Mouse (Mus musculus) hindbrain, postnatal 0 days (tissue): ENCODE measurements around the gene Il10rb. TPM values are rescaled to one million over a fixed set of nuclear protein-coding genes. Genes with fewer than 3 reads are reported as not detected.
"Not testable (repeated sequence)": the region's sequence is repeated elsewhere in the genome, so short reads cannot be mapped to it uniquely, and the experiment has no call there.

Source experiments
- ATAC-seq: fragments of 200-750 bp; cut with Nextera tagmentation; 2 replicates; pipeline ENCODE4 v1.8.0; 2017; ENCODE audit warnings: mild to moderate bottlenecking, moderate TSS enrichment, moderate library complexity
- DNase-seq: peaks from one replicate; pipeline ENCODE4 v3.0.0-alpha.2; 2015; ENCODE audit warnings: low spot score
- H3K27ac ChIP-seq: fragments of 300-500 bp; sonication (generic); 2 replicates; pipeline ENCODE4 v1.5.1; 2014; ENCODE audit warnings: mild to moderate bottlenecking
- H3K27me3 ChIP-seq: fragments of 300-500 bp; sonication (generic); 2 replicates; pipeline ENCODE4 v1.6.1; 2014; ENCODE audit warnings: low read length, mixed read lengths; ENCODE audit not compliant: insufficient read depth
- H3K36me3 ChIP-seq: fragments of 300-500 bp; sonication (generic); 2 replicates; pipeline ENCODE4 v1.6.1; 2014; ENCODE audit warnings: low read length, mixed read lengths; ENCODE audit not compliant: insufficient read depth
- H3K4me1 ChIP-seq: fragments of 300-500 bp; sonication (generic); 2 replicates; pipeline ENCODE4 v1.6.1; 2014; ENCODE audit warnings: antibody characterized with exemption, low read length, mixed read lengths; ENCODE audit not compliant: insufficient read depth
- H3K4me2 ChIP-seq: fragments of 300-500 bp; sonication (generic); 2 replicates; pipeline ENCODE4 v1.6.1; 2014; ENCODE audit warnings: low read depth, mild to moderate bottlenecking, low read length, moderate library complexity, mixed read lengths
- H3K4me3 ChIP-seq: fragments of 300-500 bp; sonication (generic); 2 replicates; pipeline ENCODE4 v1.5.1; 2014; ENCODE audit warnings: low read length
- H3K9ac ChIP-seq: fragments of 300-500 bp; sonication (generic); replicated peaks from 2 replicates; pipeline ENCODE4 v1.6.1; 2014; ENCODE audit warnings: mild to moderate bottlenecking, low read length, moderate library complexity, mixed read lengths
- H3K9me3 ChIP-seq: fragments of 300-500 bp; sonication (generic); 2 replicates; pipeline ENCODE4 v1.6.1; 2016; ENCODE audit warnings: low read length, mixed read lengths
- CTCF ChIP-seq: IDR thresholded peaks from 2 replicates; pipeline ENCODE4 v1.5.1; 2016; ENCODE audit warnings: antibody characterized with exemption, control low read depth, low read depth
- WGBS: fragments of 180-500 bp; shearing (Covaris S2); extraction: QIAGEN DNeasy Blood & Tissue Kit; methylation state at CpG from one replicate; pipeline ENCODE4 v1.1.7; 2014; 5-methylcytosine and 5-hydroxymethylcytosine counted together
- polyA plus RNA-seq: library from polyadenylated mRNA; unstranded; fragments of >200 nt; fragmentation: Nextera tagmentation; extraction: Ambion mirVana; gene quantifications from 2 replicates; pipeline ENCODE4 v1.2.1, GENCODE M21; 2015
- total RNA-seq: library from RNA; depleted of rRNA; stranded (reverse); fragments of >200 nt; gene quantifications from 2 replicates; pipeline ENCODE4 v1.2.3, GENCODE M21; 2014

Gene Il10rb
- total and polyA plus RNA-seq, 2 experiments from 2014 or later = 7.1 to 14.8 TPM

GRCm38 (mm10) chr16:91426586-91426985, 20.6 kb downstream of the Il10rb start:
- Histone ChIP-seq H3K36me3 (no peaks in the 10 kb centered on the region), H3K9ac (no peak overlapping the region), H3K4me1 (no peaks in the 10 kb centered on the region), H3K9me3 (no peaks in the 10 kb centered on the region), H3K4me2 (no peak overlapping the region), H3K4me3 (no peak overlapping the region), H3K27me3 (no peaks in the 10 kb centered on the region), H3K27ac (no peak overlapping the region)
- ATAC-seq = no peak
- TF ChIP-seq CTCF = no peak
- 81% methylated on average over 4 of the region's 4 CpGs for WGBS
- DNase-seq = no peak

GRCm38 (mm10) chr16:91427461-91427860, 21.5 kb downstream of the Il10rb start:
- H3K27me3 ChIP-seq = no peaks in the 10 kb centered on the region
- no peak overlapping the region for H3K4me2 ChIP-seq
- H3K4me3 ChIP-seq = no peak overlapping the region
- H3K27ac ChIP-seq = no peak overlapping the region
- 78% methylated on average over 5 of the region's 5 CpGs for WGBS
- TF ChIP-seq CTCF = no peak
- no peaks in the 10 kb centered on the region for H3K9me3 ChIP-seq
- DNase-seq (no peak), ATAC-seq (no peak)
- no peak overlapping the region for H3K9ac ChIP-seq
- no peaks in the 10 kb centered on the region for H3K4me1 ChIP-seq
- no peaks in the 10 kb centered on the region for H3K36me3 ChIP-seq

- 85% methylated on average over 8 of the region's 8 CpGs for WGBS
- no peaks in the 10 kb centered on the region for H3K27me3 ChIP-seq
- ATAC-seq = no peak
Measured at GRCm38 (mm10) chr16:91428259-91428865, 22.4 kb downstream of the Il10rb start.

GRCm38 (mm10) chr16:91432720-91433328, 26.9 kb downstream of the Il10rb start:
- H3K4me2 ChIP-seq = no peak overlapping the region
- no peaks in the 10 kb centered on the region for H3K27me3 ChIP-seq
- no peak for TF ChIP-seq CTCF
- DNase-seq (no peak), ATAC-seq (no peak)
- no peaks in the 10 kb centered on the region for H3K36me3 ChIP-seq
- no peaks in the 10 kb centered on the region for H3K9me3 ChIP-seq
- no peak overlapping the region for H3K4me3 ChIP-seq
- H3K4me1 ChIP-seq = no peaks in the 10 kb centered on the region
- H3K9ac ChIP-seq = no peak overlapping the region
- H3K27ac ChIP-seq = no peak overlapping the region
- 34% methylated on average over 5 of the region's 5 CpGs for WGBS

More at GRCm38 (mm10) chr16:91428259-91428865, 22.4 kb downstream of the Il10rb start:
- Histone ChIP-seq H3K9ac (no peak overlapping the region), H3K9me3 (no peaks in the 10 kb centered on the region), H3K4me1 (no peaks in the 10 kb centered on the region), H3K4me3 (no peak overlapping the region), H3K27ac (no peak overlapping the region), H3K4me2 (no peak overlapping the region), H3K36me3 (no peaks in the 10 kb centered on the region)
- no peak for TF ChIP-seq CTCF
- DNase-seq = no peak

- Histone ChIP-seq H3K9ac (no peak overlapping the region), H3K27ac (no peak overlapping the region), H3K4me1 (no peaks in the 10 kb centered on the region), H3K4me2 (no peak overlapping the region), H3K27me3 (no peaks in the 10 kb centered on the region), H3K4me3 (no peak overlapping the region), H3K36me3 (no peaks in the 10 kb centered on the region), H3K9me3 (no peaks in the 10 kb centered on the region)
- WGBS = 58% methylated on average over 8 of the region's 8 CpGs
- TF ChIP-seq CTCF = no peak
- DNase-seq (no peak), ATAC-seq (no peak)
Measured at GRCm38 (mm10) chr16:91433329-91433933, 27.5 kb downstream of the Il10rb start.

GRCm38 (mm10) chr16:91434119-91434518, 28.2 kb downstream of the Il10rb start:
- Histone ChIP-seq H3K4me1 (no peaks in the 10 kb centered on the region), H3K27ac (no peak overlapping the region), H3K9ac (no peak overlapping the region), H3K4me3 (no peak overlapping the region), H3K4me2 (no peak overlapping the region), H3K9me3 (no peaks in the 10 kb centered on the region), H3K27me3 (no peaks in the 10 kb centered on the region), H3K36me3 (no peaks in the 10 kb centered on the region)
- 89% methylated on average over 3 of the region's 3 CpGs for WGBS
- ATAC-seq = no peak
- DNase-seq = no peak
- no peak for TF ChIP-seq CTCF

- Histone ChIP-seq H3K9ac (no peak overlapping the region), H3K27ac (no peak overlapping the region), H3K4me3 (no peak overlapping the region), H3K4me2 (no peak overlapping the region), H3K36me3 (no peaks in the 10 kb centered on the region), H3K4me1 (no peaks in the 10 kb centered on the region), H3K27me3 (no peaks in the 10 kb centered on the region), H3K9me3 (no peaks in the 10 kb centered on the region)
- DNase-seq = no peak
- 72% methylated on average over 3 of the region's 3 CpGs for WGBS
- TF ChIP-seq CTCF = no peak
- no peak for ATAC-seq
Measured at GRCm38 (mm10) chr16:91438081-91438480, 32.1 kb downstream of the Il10rb start.

GRCm38 (mm10) chr16:91438599-91438998, 32.6 kb downstream of the Il10rb start:
- not testable (repeated sequence) for H3K27me3 ChIP-seq, H3K9ac ChIP-seq, H3K9me3 ChIP-seq, H3K4me3 ChIP-seq, ATAC-seq, DNase-seq, H3K36me3 ChIP-seq, H3K4me1 ChIP-seq, H3K27ac ChIP-seq, H3K4me2 ChIP-seq
- WGBS = 76% methylated on average over 1 of the region's 1 CpGs
